Comparison of ENCODE assay signal across 8 mouse cellular contexts in genomic region chr3:145119425-145119824, GRCm38 (mm10). TPM values are rescaled to one million over a fixed set of nuclear protein-coding genes. Genes with fewer than 3 reads are reported as not detected.
A peak's percentile ranks its signal among the peaks of the same experiment; 100 is the strongest.
DNase-seq lines count a peak whose midpoint lies in the region; ATAC-seq lines count a peak whose summit lies in the region.

No protein-coding gene starts in this region.

- H3K27ac ChIP-seq in forebrain, embryonic 11.5 days (ENCODE audit: low read depth, low read length): no peak overlapping the region
- no peak overlapping the region for H3K27ac ChIP-seq in liver, embryonic 13.5 days

- no peaks in the 10 kb centered on the region for H3K9me3 ChIP-seq in forebrain, embryonic 11.5 days (ENCODE audit: control insufficient read depth, low read length)
- no peaks in the 10 kb centered on the region for H3K9me3 ChIP-seq in liver, embryonic 13.5 days (replicated peaks)

- peak; percentile 14 for DNase-seq in cerebellum, adult 9-11 months
- no peak for DNase-seq in cerebellum, postnatal 4 days (ENCODE audit: low spot score in 2 of 2)
- peak; percentile 25 to 31 for DNase-seq in B cell, adult 2 months
- DNase-seq in forebrain, embryonic 11.5 days (ENCODE audit: low spot score): no peak
- no peak for DNase-seq in liver, embryonic 13.5 days
- DNase-seq in spleen, postnatal 4 days (ENCODE audit: low spot score in 2 of 2): no peak
- DNase-seq in gastrocnemius, postnatal 25 days: no peak
- DNase-seq in layer of hippocampus, adult 8-10 months (ENCODE audit: low spot score in 2 of 2): no peak

- H3K27me3 ChIP-seq in forebrain, embryonic 11.5 days (ENCODE audit: control insufficient read depth, insufficient read depth, low read length): no peaks in the 10 kb centered on the region
- H3K27me3 ChIP-seq in liver, embryonic 13.5 days: no peaks in the 10 kb centered on the region

- peaks cover 2% of the 10 kb centered on the region; the same call in 1 of the 2 replicates for H3K4me1 ChIP-seq in forebrain, embryonic 11.5 days (replicated peaks; ENCODE audit: control insufficient read depth, insufficient read depth, low read length)
- peaks cover 26% of the 10 kb centered on the region for H3K4me1 ChIP-seq in liver, embryonic 13.5 days (replicated peaks)

- peak overlapping the region; percentile 95; the same call in 1 of the 2 replicates for H3K9ac ChIP-seq in forebrain, embryonic 11.5 days (ENCODE audit: low read length)
- H3K9ac ChIP-seq in liver, embryonic 13.5 days: peak overlapping the region; percentile 82

- WGBS in forebrain, embryonic 11.5 days: 75% methylated on average over 7 of the region's 7 CpGs
- WGBS in liver, embryonic 13.5 days (ENCODE audit: insufficient replicate concordance): 59% methylated on average over 7 of the region's 7 CpGs

- peak overlapping the region; percentile 73 for H3K4me3 ChIP-seq in forebrain, embryonic 11.5 days (ENCODE audit: low read depth, low read length)
- H3K4me3 ChIP-seq in liver, embryonic 13.5 days (replicated peaks): peak overlapping the region; percentile 77

- ATAC-seq in forebrain, embryonic 11.5 days (replicated peaks; ENCODE audit: low FRiP score): no peak
- ATAC-seq in liver, embryonic 13.5 days (ENCODE audit: low read depth): no peak

- no peaks in the 10 kb centered on the region for H3K36me3 ChIP-seq in forebrain, embryonic 11.5 days (ENCODE audit: control insufficient read depth, insufficient read depth, low read length)
- no peaks in the 10 kb centered on the region for H3K36me3 ChIP-seq in liver, embryonic 13.5 days

- H3K4me2 ChIP-seq in forebrain, embryonic 11.5 days (ENCODE audit: low read depth, low read length, severe bottlenecking): peak overlapping the region; percentile 71
- H3K4me2 ChIP-seq in liver, embryonic 13.5 days: peak overlapping the region; percentile 73

RNA-seq across cellular contexts. Expression of gene Odf2l, which starts 1.0 kb away (rescaled TPM):
- polyA plus RNA-seq in forebrain, embryonic 11.5 days (2014; fragmentation: Nextera tagmentation; extraction: Ambion mirVana): 25.4 and 31.1 TPM in 2 replicates
- polyA plus RNA-seq in liver, embryonic 13.5 days (2015; fragmentation: Nextera tagmentation; extraction: Ambion mirVana): 7.9 and 11.1 TPM in 2 replicates
- 1 to 10 TPM; 7.7 TPM for total RNA-seq in gastrocnemius, postnatal 25 days (2021)
- total RNA-seq in layer of hippocampus, adult 8-10 months (2022): 10 to 100 TPM; 17.4 to 28.8 (median 21.7) TPM

RNA-seq across cellular contexts. Expression of gene Clca2, which starts 20.2 kb away (rescaled TPM):
- 0.13 and 0.21 TPM in 2 replicates for polyA plus RNA-seq in forebrain, embryonic 11.5 days (2014; fragmentation: Nextera tagmentation; extraction: Ambion mirVana)
- not detected in 2 replicates for polyA plus RNA-seq in liver, embryonic 13.5 days (2015; fragmentation: Nextera tagmentation; extraction: Ambion mirVana)
- under 1 TPM; 0.08 to 0.24 TPM for total RNA-seq in gastrocnemius, postnatal 25 days (2021)
- not detected for total RNA-seq in layer of hippocampus, adult 8-10 months (2022)

Comparison
In these comparisons a context has a peak if more than half of its experiments do, and no peak if none do; other contexts are left out.
1. DNase-seq: peak in cerebellum, adult 9-11 months (single experiment) and B cell, adult 2 months (2 of 2); none in cerebellum, postnatal 4 days (0 of 2), forebrain, embryonic 11.5 days (single experiment), liver, embryonic 13.5 days (single experiment), spleen, postnatal 4 days (0 of 2), gastrocnemius, postnatal 25 days (single experiment) and layer of hippocampus, adult 8-10 months (0 of 2).